Mouse (Mus musculus) brain, embryonic 14.5 days (tissue): ENCODE data around the gene Tcp10b.
"Not testable (repeated sequence)": the region's sequence is repeated elsewhere in the genome, so short reads cannot be mapped to it uniquely, and the experiment has no call there.

Experiments
- CTCF ChIP-seq: fragments of 200-500 bp; IDR thresholded peaks from 2 replicates; pipeline ENCODE4 v1.5.1; 2012; ENCODE audit warnings: inconsistent platforms, mild to moderate bottlenecking, moderate library complexity, borderline replicate concordance; ENCODE audit not compliant: insufficient read depth, insufficient read length; ENCODE audit errors: extremely low read depth
- POLR2A ChIP-seq: fragments of 200-500 bp; IDR thresholded peaks from 2 replicates; pipeline ENCODE4 v1.6.1; 2012; ENCODE audit warnings: mild to moderate bottlenecking, inconsistent platforms, borderline replicate concordance; ENCODE audit not compliant: poor library complexity, insufficient read depth, insufficient read length, severe bottlenecking; ENCODE audit errors: extremely low read depth

DNA sequence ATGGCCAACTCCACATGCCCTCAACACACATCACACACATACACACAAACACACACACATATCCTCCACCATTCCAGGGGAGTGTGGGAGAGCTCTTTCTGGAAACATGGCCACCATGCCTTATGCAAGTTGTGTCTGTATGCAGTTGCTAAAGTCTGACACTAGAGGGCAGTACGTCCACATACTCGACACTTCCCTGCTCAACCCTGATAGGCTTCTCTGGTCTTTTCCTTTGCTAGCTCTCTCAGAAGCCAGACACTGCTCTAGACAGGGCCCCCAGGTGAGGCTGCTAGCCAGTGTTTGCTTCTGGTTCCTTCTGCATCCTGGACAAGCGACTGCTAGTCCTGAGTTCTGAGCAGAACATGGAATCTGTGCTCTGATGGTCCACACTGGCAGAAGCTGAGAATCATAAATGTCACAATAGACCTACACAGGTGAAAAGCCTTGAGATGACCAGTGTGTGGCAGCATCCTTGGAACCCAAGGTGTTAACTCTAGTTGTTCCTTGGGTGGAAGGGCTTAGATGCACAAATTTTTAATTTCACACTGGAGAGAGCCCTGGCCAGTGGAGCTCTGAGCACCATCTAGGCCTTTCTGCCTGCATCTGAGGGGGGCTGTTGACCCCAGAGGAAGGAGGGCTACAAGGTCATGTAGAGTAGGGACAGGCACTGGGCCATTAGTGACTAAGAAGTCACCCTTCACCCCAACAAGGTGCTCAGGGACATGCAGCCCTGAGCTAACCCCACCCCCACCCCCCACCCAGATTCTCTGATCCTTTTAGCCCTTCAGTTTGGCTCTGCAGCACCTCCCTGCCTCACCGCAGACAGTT, 16.8 kb upstream of the Tcp10b start:
- peak; percentile 26; the same call in 1 of the 2 replicates for TF ChIP-seq CTCF
- TF ChIP-seq POLR2A: not testable (repeated sequence)
